Mouse (Mus musculus) neural tube, embryonic 14.5 days (tissue): ENCODE results near the gene Rrbp1. TPM values are rescaled to one million over a fixed set of nuclear protein-coding genes. Genes with fewer than 3 reads are reported as not detected.

ENCODE experiments used
- ATAC-seq: fragments of 200-750 bp; cut with Nextera tagmentation; 2 replicates; pipeline ENCODE4 v1.8.0; 2017; ENCODE audit warnings: low read depth, mild to moderate bottlenecking, moderate TSS enrichment, moderate library complexity
- H3K27ac ChIP-seq: fragments of 300-500 bp; sonication (generic); 2 replicates; pipeline ENCODE4 v1.5.1; 2014; ENCODE audit warnings: low read depth, mild to moderate bottlenecking, control low read depth, low read length, moderate library complexity, mixed read lengths
- H3K27me3 ChIP-seq: fragments of 300-500 bp; sonication (generic); 2 replicates; pipeline ENCODE4 v1.6.1; 2014; ENCODE audit warnings: low read length; ENCODE audit not compliant: control insufficient read depth, insufficient read depth
- H3K36me3 ChIP-seq: fragments of 300-500 bp; sonication (generic); 2 replicates; pipeline ENCODE4 v1.6.1; 2014; ENCODE audit warnings: low read length, mixed read lengths; ENCODE audit not compliant: control insufficient read depth, insufficient read depth
- H3K4me1 ChIP-seq: fragments of 300-500 bp; sonication (generic); 2 replicates; pipeline ENCODE4 v1.6.1; 2014; ENCODE audit warnings: low read length; ENCODE audit not compliant: control insufficient read depth, insufficient read depth
- H3K4me2 ChIP-seq: fragments of 300-500 bp; sonication (generic); 2 replicates; pipeline ENCODE4 v1.6.1; 2014; ENCODE audit warnings: mild to moderate bottlenecking, low read depth, low read length, control low read depth
- H3K4me3 ChIP-seq: fragments of 300-500 bp; sonication (generic); 2 replicates; pipeline ENCODE4 v1.5.1; 2014; ENCODE audit warnings: low read depth, low read length, control low read depth, mixed read lengths
- H3K9ac ChIP-seq: fragments of 300-500 bp; sonication (generic); replicated peaks from 2 replicates; pipeline ENCODE4 v1.6.1; 2014; ENCODE audit warnings: low read depth, mild to moderate bottlenecking, control low read depth, low read length, mixed read lengths
- H3K9me3 ChIP-seq: fragments of 300-500 bp; sonication (generic); 2 replicates; pipeline ENCODE4 v1.6.1; 2016; ENCODE audit warnings: low read length; ENCODE audit not compliant: control insufficient read depth
- WGBS: fragments of 180-500 bp; shearing (Covaris S2); extraction: QIAGEN DNeasy Blood & Tissue Kit; methylation state at CpG from one replicate; pipeline ENCODE4 v1.1.7; 2014; 5-methylcytosine and 5-hydroxymethylcytosine counted together
- polyA plus RNA-seq: library from polyadenylated mRNA; unstranded; fragments of >200 nt; fragmentation: Nextera tagmentation; extraction: Ambion mirVana; gene quantifications from 2 replicates; pipeline ENCODE4 v1.2.1, GENCODE M21; 2014

The Rrbp1 gene
- polyA plus RNA-seq, 1 experiment from 2014 or later = 32.7 TPM

DNA sequence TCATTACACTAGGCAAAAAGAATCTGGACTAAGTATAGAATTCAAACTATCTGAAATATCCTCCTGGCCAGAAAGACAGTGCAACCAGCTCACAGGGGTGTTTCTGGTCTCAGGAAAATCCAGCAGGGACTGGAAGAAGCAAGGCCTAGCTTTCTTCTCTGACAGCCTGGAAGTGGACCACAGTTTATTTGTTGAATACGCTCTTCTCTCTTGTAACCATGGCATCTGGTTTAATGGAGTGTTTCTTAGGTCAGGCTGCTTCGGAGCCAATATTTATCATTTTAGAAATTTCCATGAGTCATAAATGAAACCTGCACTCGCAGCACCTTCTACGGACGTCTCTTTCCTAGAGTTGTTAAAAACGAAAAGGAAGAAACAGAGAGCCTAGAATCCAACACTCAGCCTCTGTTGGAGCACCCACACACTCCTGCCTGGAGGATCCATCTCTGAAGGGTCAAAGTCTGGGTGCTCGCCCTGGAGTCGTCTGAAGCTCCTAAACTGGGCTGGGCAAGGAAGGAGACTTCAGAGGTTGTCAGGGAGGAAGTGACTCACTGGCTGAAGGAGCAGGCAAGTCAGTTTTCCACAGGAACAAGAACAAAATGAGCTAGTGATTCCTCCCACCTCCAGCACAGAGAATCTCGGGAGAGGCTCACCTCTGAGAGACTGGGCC is 107.6 kb downstream of the Rrbp1 start:
- Histone ChIP-seq H3K4me2 (no peak overlapping the region), H3K4me1 (no peaks in the 10 kb centered on the region), H3K27ac (no peak overlapping the region), H3K9ac (no peak overlapping the region), H3K27me3 (no peaks in the 10 kb centered on the region), H3K36me3 (no peaks in the 10 kb centered on the region), H3K9me3 (no peaks in the 10 kb centered on the region), H3K4me3 (no peak overlapping the region)
- no peak for ATAC-seq
- 80% methylated on average over 9 of the region's 9 CpGs for WGBS

DNA sequence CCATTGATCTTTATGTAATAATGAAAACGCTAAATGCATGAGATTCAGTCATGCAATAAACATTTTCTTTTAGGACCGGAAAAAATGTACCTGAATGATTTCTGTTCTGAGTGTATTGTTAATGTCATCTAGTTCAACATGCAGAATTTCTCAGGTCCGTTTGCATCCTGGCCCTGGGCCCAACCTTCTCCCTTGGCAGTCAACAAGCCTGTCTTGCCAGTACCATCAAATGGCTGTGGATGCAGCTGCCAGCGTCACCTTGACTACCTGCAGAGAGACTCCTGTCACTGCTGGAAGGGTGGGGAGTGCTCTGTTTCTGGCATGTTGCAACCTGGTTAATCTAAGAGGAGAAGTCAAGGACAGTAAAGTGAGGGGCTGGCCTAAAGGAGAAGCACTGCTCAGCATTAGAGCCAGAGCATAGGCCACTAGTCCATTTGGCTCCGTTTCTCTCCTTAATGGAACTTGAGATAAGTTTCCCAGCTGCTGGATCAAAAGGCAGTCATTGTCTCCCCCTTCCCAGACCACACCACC is 110.2 kb downstream of the Rrbp1 start:
- Histone ChIP-seq H3K27ac (no peak overlapping the region), H3K9ac (0 out of 2 replicates have a peak overlapping the region, but pooled peaks have one; percentile 7), H3K9me3 (no peaks in the 10 kb centered on the region), H3K4me1 (no peaks in the 10 kb centered on the region), H3K4me3 (no peak overlapping the region), H3K27me3 (no peaks in the 10 kb centered on the region), H3K4me2 (no peak overlapping the region), H3K36me3 (no peaks in the 10 kb centered on the region)
- ATAC-seq = no peak
- WGBS = 74% methylated on average over 5 of the region's 5 CpGs

DNA sequence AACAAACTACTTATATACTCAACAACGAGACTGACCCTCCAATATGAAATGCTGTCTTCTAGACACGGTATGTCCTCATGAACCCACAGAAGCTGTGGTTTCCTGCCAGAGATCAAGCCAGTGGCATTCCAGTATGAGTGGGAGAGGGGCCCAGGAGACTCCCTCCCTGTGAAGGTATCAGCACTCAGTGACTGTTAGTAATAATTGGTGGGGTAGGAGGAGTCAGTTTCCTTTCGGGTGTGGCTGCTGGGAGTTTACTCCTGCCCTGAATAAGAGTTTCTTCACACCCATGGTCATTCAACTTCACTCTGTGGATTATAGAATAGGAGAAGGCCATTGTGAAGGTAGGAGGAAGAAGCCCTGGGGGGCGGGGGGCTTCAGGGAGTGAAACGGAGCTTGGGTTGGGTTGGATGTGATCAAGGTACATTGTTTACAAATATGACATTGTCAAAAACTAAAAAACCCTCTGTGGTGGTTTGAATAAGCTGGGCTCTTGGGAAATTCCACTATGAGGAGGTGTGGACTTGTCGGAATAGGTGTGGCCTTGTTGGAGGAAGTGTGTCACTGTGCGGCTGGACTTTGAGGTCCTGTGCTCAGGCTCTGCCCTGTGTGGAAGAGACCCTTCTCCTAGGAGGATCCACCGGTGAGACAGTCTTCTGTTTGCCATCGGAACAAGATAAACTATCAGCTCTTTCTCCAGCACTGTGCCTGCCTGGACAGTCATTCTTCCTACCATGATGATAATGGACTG is 111.4 kb downstream of the Rrbp1 start:
- no peak for ATAC-seq
- Histone ChIP-seq H3K4me3 (no peak overlapping the region), H3K9me3 (no peaks in the 10 kb centered on the region), H3K27me3 (no peaks in the 10 kb centered on the region), H3K4me2 (no peak overlapping the region), H3K9ac (no peak overlapping the region), H3K27ac (no peak overlapping the region), H3K4me1 (no peaks in the 10 kb centered on the region), H3K36me3 (no peaks in the 10 kb centered on the region)
- WGBS = 91% methylated on average over 9 of the region's 9 CpGs

Other genes starting within 250 kb of the Rrbp1 start
- gene Bfsp1, start 148.1 kb downstream of the Rrbp1 start, polyA plus RNA-seq = 1.3 and 1.7 TPM in 2 replicates
- gene Dstn, start 95.9 kb downstream of the Rrbp1 start, polyA plus RNA-seq = 452 and 484 TPM in 2 replicates
- not detected in 2 replicates for gene Banf2, start 21.8 kb upstream of the Rrbp1 start, polyA plus RNA-seq